Comparison of ENCODE assay signal across 9 mouse cellular contexts in genomic region chr10:25198048-25198447, GRCm38 (mm10).
A peak's percentile ranks its signal among the peaks of the same experiment; 100 is the strongest.
DNase-seq lines count a peak whose midpoint lies in the region; ATAC-seq and TF ChIP-seq lines count a peak whose summit lies in the region.
"Had no signal": no experiment of that assay in that cellular context is flagged by ENCODE, and none has a peak within 500 bp of the region (broad histone marks: within the 10 kb centered on the region; RNA-seq: fewer than 3 reads in every experiment).

No protein-coding gene starts in this region.

- no peak for TF ChIP-seq CTCF in lung, embryonic 14.5 days (IDR thresholded peaks at IDR 0.05; ENCODE audit: low read depth)
- TF ChIP-seq CTCF in lung, adult 2 months (IDR thresholded peaks at IDR 0.05; ENCODE audit: insufficient read depth, low read length): no peak
- no peak for TF ChIP-seq CTCF in hindbrain, postnatal 0 days (IDR thresholded peaks at IDR 0.05; ENCODE audit: low read depth)

- 50% methylated on average over 9 of the region's 9 CpGs for WGBS in heart, embryonic 10.5 days
- WGBS in lung, embryonic 14.5 days: 45% methylated on average over 9 of the region's 9 CpGs
- WGBS in lung, adult 2 months: 74% methylated on average over 9 of the region's 9 CpGs
- 77% methylated on average over 9 of the region's 9 CpGs for WGBS in hindbrain, postnatal 0 days
- WGBS in stomach, embryonic 15.5 days: 54% methylated on average over 9 of the region's 9 CpGs

- no peaks in the 10 kb centered on the region for H3K36me3 ChIP-seq in heart, embryonic 10.5 days
- H3K36me3 ChIP-seq in lung, embryonic 14.5 days (ENCODE audit: insufficient read depth): no peaks in the 10 kb centered on the region
- H3K36me3 ChIP-seq in hindbrain, postnatal 0 days (ENCODE audit: insufficient read depth, low read length): no peaks in the 10 kb centered on the region
- H3K36me3 ChIP-seq in stomach, embryonic 15.5 days: no peaks in the 10 kb centered on the region

- peak overlapping the region; percentile 84; the same call in 1 of the 2 replicates for H3K4me2 ChIP-seq in lung, embryonic 14.5 days
- peak overlapping the region; percentile 66 for H3K4me2 ChIP-seq in hindbrain, postnatal 0 days (ENCODE audit: low read depth, low read length)
- peak overlapping the region; percentile 85 for H3K4me2 ChIP-seq in stomach, embryonic 15.5 days

- H3K9me3 ChIP-seq in heart, embryonic 10.5 days: no peaks in the 10 kb centered on the region
- H3K9me3 ChIP-seq in lung, embryonic 14.5 days (ENCODE audit: low read depth, low read length): no peaks in the 10 kb centered on the region
- H3K9me3 ChIP-seq in hindbrain, postnatal 0 days (ENCODE audit: low read length): 0 out of 2 replicates have a peak, but pooled peaks cover 2% of the 10 kb centered on the region
- H3K9me3 ChIP-seq in stomach, embryonic 15.5 days: no peaks in the 10 kb centered on the region

- no peak for DNase-seq in heart, embryonic 10.5 days (ENCODE audit: low spot score)
- DNase-seq in heart, adult 9 months (ENCODE audit: low spot score in 2 of 2): no peak
- no peak for DNase-seq in lung, embryonic 14.5 days
- DNase-seq in lung, adult 2 months: no peak
- DNase-seq in hindbrain, postnatal 0 days (ENCODE audit: low spot score): no peak
- DNase-seq in adrenal gland, adult 8-10 months: no peak
- no peak for DNase-seq in retina, postnatal 1 day
- DNase-seq: gastrocnemius, postnatal 14 days had no signal

- peak; percentile 47; the same call in 1 of the 2 replicates for ATAC-seq in lung, embryonic 14.5 days (ENCODE audit: insufficient read depth)
- ATAC-seq in hindbrain, postnatal 0 days: no peak
- ATAC-seq in stomach, embryonic 15.5 days (ENCODE audit: insufficient read depth, low FRiP score, low read depth): no peak

- no peaks in the 10 kb centered on the region for H3K27me3 ChIP-seq in heart, embryonic 10.5 days (ENCODE audit: insufficient read depth, poor library complexity, severe bottlenecking)
- no peaks in the 10 kb centered on the region for H3K27me3 ChIP-seq in lung, embryonic 14.5 days (ENCODE audit: insufficient read depth, low read length)
- H3K27me3 ChIP-seq in hindbrain, postnatal 0 days (ENCODE audit: insufficient read depth, low read length): no peaks in the 10 kb centered on the region
- no peaks in the 10 kb centered on the region for H3K27me3 ChIP-seq in stomach, embryonic 15.5 days (replicated peaks)

- no peak overlapping the region for H3K9ac ChIP-seq in lung, embryonic 14.5 days
- peak overlapping the region; percentile 58; the same call in 1 of the 2 replicates for H3K9ac ChIP-seq in hindbrain, postnatal 0 days (replicated peaks; ENCODE audit: low read length)
- no peak overlapping the region for H3K9ac ChIP-seq in stomach, embryonic 15.5 days

- TF ChIP-seq POLR2A in lung, adult 2 months (IDR thresholded peaks at IDR 0.05; ENCODE audit: borderline replicate concordance, extremely low read depth, low read depth, low read length): no peak

- peak overlapping the region; percentile 63; the same call in 1 of the 2 replicates for H3K27ac ChIP-seq in heart, embryonic 10.5 days
- H3K27ac ChIP-seq in lung, embryonic 14.5 days (ENCODE audit: low read depth): no peak overlapping the region
- H3K27ac ChIP-seq in hindbrain, postnatal 0 days: peak overlapping the region; percentile 80; the same call in 1 of the 2 replicates
- no peak overlapping the region for H3K27ac ChIP-seq in stomach, embryonic 15.5 days

- peak overlapping the region; percentile 33 for H3K4me3 ChIP-seq in heart, embryonic 10.5 days
- H3K4me3 ChIP-seq in lung, embryonic 14.5 days (ENCODE audit: low read depth, low read length): no peak overlapping the region
- no peak overlapping the region for H3K4me3 ChIP-seq in lung, adult 2 months (replicated peaks; ENCODE audit: extremely low read depth, low read depth, low read length)
- peak overlapping the region; percentile 49 for H3K4me3 ChIP-seq in hindbrain, postnatal 0 days (ENCODE audit: low read length)
- H3K4me3 ChIP-seq in stomach, embryonic 15.5 days (replicated peaks): peak overlapping the region; percentile 50; the same call in 1 of the 2 replicates

- peaks cover 22% of the 10 kb centered on the region for H3K4me1 ChIP-seq in heart, embryonic 10.5 days
- 0 out of 2 replicates have a peak, but pooled peaks cover 6% of the 10 kb centered on the region for H3K4me1 ChIP-seq in lung, embryonic 14.5 days (ENCODE audit: insufficient read depth)
- H3K4me1 ChIP-seq in lung, adult 2 months (ENCODE audit: control insufficient read depth, insufficient read depth, low read length): peaks cover 4% of the 10 kb centered on the region; the same call in 1 of the 2 replicates
- H3K4me1 ChIP-seq in hindbrain, postnatal 0 days (ENCODE audit: insufficient read depth, low read length): 0 out of 2 replicates have a peak, but pooled peaks cover 11% of the 10 kb centered on the region
- H3K4me1 ChIP-seq in stomach, embryonic 15.5 days: 0 out of 2 replicates have a peak, but pooled peaks cover 6% of the 10 kb centered on the region

Comparison
In these comparisons a context has a peak if more than half of its experiments do, and no peak if none do; other contexts are left out.
1. H3K27ac ChIP-seq: peak in heart, embryonic 10.5 days (single experiment) and hindbrain, postnatal 0 days (single experiment); none in lung, embryonic 14.5 days (single experiment) and stomach, embryonic 15.5 days (single experiment).
2. H3K4me3 ChIP-seq: peak in heart, embryonic 10.5 days (single experiment), hindbrain, postnatal 0 days (single experiment) and stomach, embryonic 15.5 days (single experiment); none in lung, embryonic 14.5 days (single experiment) and lung, adult 2 months (single experiment).
3. Peak in every context shown above with its lines, with median percentiles within 50 percentile points of each other: H3K4me2 ChIP-seq.